Mouse (Mus musculus) heart, adult 8-10 months (tissue): ENCODE measurements around the gene Inava. TPM values are rescaled to one million over a fixed set of nuclear protein-coding genes. Genes with fewer than 3 reads are reported as not detected.
A peak's percentile ranks its signal among the peaks of the same experiment; 100 is the strongest.

ENCODE experiments used
- DNase-seq: peaks from one replicate; pipeline ENCODE4 v3.0.0; 2022; ENCODE audit warnings: low spot score
- total RNA-seq, 4 experiments: library from RNA; stranded (reverse); gene quantifications; 2 replicates each; pipeline ENCODE4 v1.2.4; 2022

The Inava gene
- total RNA-seq, 4 experiments from 2014 or later, result not detected

DNA sequence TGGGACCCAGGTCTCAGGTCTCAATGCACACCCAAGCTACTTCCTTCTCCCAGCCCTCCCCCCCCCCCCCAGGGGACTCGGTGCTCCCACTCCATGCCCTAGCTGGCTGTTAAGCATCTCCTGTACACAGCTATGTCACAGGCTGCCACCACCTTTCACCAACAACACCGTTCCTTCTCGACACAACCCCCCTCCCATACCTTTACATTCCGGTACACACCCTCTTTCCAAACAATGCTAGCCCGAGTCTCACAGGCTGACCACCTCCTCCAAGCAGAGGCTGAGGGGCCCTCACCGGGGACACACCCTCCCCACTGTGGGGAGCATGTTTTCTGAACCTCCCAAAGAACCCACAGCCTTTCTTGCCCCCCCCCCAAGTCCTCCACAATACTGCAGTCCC, 2.5 kb downstream of the Inava start:
- no peak for DNase-seq

DNA sequence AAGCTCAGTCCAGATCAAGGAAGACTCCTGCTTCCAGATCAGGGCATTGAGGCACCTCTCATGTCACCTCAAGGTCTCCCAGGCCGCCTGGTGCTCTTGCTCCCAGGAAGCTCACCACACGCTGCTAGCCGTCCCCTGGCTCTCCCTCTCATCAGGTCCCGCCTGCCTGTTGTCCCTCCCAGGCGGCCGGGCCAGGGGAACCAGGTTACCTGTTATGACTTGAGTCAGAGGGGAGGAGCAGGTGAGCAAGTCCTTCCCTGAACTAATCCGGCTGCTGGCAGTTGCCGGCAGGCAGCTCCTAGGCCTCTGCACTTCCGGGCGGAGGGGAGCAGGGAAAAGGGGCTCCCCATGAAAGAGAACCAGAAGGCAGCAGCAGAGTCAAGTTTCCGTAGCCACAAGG, 3.9 kb downstream of the Inava start:
- no peak for DNase-seq

DNA sequence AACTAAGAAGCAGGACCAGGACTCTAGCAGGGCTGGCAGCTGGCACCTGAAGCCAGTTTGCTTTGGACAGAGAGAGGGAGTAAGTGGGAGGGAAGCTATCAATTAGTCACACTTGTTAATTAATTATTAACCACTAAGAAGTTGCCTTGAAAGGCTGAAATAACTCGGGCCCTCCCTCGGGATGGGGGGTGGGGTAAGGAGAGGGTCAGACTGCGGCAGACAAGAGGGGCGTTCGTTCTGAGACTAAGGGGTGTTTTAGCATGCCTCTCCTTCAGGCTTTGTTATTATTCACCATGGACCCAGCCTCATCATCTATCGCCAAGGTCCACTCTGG, 5.1 kb downstream of the Inava start:
- DNase-seq, result no peak

DNA sequence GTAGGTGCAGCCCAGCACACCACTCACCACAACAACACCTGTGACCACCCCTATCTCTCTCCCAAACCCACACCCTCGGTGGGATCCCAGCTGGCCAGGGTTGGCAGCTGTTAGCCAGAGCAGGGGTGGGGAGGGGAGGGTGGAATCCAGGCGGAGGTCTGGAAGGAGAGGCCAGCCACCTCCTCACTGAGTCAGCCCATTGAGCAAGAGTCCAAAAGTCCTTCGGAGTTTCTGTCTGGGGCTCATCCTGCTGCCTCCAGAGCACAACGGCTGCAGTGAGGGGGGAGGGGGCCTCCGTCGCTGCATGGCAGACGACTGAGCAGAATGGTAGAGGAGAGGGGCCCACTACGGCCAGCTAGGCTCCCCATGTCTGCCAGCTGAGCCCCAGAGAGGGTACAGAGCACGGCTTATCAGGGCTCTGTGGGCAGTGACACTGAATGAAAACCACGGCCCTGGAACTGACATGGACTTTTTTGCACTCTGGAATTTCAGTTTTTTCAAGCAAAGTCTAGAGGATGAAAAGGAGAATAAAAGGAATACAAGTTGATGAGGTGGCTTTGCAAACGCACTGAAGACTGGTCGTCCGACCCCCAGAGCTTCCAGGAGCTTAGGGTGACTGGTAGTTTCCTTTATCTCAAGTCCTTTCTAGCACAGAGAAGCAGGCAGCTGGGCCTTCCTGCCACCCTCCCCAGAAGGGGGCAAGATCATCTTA, 5.6 kb downstream of the Inava start:
- peak; percentile 2 for DNase-seq

DNA sequence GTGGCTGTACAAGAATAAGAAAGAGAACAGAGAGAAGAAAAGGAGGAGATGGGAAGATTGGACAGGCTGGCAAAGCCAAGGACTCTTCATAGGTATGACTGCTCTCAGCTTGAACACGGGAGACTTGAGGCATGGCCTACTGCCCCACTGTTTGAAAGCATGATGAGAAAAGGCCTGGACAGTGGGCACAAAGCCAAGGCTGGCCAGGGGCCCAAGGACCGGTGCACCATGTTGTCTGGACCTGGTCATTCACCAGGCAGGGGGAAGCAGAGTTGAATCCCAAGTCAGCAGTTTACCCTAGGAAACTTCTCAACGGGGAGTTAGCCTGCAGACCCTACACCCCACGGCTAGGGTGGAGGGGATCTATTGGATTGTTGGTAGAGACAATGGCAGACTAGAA, 6.2 kb downstream of the Inava start:
- DNase-seq, result no peak

DNA sequence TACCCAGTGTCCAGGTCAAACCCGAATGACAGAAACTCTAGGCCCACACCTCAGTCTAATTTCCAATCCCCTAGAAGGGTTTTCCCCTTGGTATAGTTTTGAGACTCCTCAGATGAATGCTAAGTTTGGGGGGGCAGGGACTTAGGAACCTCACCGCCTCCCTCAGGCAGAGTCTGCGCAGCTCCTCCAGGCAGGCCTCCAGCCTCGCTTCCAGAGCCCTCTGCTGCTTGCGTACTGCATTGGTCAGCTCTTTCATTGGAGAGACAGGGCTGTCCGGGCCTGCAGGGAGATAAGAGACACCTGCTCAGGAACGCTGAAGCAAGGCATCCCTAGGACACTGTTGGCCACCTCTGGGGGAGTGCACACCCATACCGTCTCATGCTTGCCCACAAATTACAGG, 7.4 kb downstream of the Inava start:
- DNase-seq, result no peak

DNA sequence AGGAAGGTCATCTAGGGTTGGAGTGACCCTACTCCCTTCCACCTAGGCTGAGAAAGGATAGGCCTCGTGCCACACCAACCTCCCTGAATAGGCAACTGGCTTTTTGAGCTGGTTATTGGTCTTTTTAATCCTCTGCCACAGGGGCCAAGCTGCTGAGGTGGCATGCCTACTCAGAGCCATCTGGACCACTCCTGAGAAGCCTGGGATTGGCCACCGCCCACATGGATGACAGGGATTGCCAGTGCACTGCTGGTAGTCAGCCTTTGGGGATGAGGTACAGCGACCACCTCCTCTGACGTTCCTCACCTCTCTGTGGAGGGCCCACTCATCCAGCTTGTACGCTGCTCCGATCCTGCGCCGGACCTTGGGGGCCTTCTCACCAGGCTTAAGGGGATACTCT, 8.2 kb downstream of the Inava start:
- no peak for DNase-seq

DNA sequence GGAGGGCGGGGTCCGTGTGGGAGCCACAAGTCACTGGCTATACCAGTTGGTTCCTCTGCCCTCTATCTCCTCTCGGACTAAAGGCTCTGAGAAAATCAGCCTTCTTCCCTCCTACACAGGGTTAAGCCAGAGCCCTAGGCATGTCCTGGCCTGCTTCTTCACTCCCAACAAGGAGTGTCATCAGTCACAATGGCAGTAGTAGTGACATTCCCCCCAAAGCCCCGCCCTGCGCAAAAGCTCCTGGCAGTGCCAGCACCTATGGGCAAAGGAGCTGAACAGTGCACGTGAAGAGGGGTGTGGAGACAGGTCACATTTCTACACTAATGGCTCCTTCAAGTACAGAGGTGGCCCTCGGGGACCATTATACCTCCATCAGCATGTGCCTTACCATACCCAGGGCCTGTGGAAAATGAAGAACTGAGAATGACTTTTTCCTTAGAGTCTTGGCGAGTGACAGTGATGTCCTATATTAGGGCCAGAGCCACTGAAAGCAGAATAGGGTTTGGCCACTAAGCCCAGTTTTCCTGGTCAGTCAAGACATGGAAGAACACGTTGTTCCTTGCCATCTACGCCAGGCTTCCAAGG, 10.2 kb downstream of the Inava start:
- DNase-seq, result no peak

DNA sequence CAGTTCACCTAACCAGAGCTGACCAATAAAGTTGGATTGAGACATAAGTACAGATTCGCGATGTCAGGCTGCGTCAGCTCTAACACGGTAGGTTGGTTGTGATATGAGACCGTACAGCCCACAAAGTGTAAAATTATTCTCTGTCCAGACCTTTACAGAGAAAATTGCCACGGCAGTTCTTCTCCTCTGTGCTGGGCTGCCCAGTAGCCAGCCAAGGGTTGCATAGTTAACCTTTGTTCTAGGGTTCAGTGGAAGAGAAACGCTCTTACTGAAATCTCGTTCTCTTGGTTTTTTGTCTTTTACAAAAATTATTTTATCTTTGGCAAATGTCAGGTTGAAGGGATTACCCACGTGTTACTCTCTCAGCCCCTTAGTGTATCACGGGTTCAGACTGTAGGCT, 11.7 kb downstream of the Inava start:
- DNase-seq, result no peak

DNA sequence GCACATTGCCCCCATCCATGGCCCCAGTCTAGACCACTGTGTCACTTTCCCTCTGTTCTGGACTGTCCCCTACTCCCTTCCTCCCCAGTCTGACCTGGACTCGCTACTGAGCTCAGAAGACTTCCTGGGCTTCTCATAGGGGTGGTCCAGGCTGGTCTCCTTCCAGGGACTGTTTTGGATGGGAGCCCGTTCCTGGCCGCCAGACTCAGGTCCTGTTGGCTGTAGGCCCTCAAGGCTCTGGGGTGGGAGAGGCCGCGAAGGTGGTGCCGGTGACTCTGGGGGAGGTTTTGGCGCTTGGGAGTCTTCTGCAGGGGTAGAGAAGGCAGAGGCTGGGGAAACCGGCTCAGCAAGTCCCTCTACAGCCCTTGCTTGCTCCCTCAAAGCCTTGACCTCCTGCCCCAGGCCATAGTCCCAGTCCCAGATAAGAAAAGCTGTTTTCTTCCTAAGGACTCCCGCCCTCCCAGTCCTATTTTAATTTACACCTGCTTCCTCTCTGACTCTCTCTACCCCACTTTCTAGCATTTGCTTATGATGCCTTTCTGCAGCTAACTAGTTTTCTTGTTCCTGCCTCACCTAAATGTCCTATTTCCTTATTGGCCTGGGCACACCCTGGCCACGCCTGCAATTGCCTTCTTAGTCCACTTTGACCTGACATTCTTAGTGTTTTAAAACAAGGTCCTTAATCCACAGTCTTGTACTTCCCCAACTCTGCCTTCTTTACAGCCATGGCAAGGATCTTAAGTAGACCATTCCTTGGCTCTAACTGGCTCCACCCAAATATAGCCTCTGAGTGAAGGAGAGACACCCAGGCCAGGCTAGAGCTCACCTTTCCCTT, 13.8 kb downstream of the Inava start:
- DNase-seq, result no peak

DNA sequence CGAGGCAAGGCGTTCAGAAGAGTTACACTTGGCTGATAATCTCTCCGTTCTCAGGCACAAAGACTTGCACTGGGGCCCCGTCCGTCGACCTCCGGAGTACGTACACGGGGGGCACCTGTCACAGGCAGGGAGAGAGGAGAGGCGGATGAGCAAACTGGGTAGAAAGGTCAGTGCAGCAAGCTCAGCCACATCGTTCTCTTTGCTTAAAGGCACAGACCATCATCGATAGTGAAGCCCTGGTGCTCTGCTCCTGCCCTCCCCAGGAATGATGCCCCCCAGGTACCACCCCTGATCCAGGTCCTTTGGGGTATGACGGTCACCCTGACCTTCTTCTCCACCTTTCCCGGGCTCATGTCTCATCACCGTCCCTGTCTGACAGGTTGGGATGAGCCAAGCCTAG, 19.8 kb downstream of the Inava start:
- DNase-seq, result no peak

DNA sequence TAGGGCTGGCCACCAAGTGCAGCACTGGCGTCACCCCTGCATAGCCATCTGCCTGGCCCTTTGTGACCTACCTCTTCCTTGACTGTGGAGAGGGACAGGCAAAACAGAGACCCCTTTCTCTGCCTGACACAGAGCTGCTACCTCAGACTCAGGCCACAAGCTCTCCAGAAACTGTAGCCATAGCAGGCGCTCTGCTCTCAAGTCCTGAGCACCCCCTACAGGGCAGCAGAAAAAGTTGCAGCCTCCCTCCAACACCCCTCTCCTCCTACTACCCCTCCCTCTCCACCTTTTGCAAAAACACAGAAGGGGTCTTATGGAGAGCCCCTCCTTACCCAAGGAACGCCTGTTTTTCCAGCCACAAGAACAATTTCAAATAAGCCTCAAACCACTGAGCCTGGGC, 21.3 kb downstream of the Inava start, which contains the start of gene Mroh3:
TSS of gene Mroh3 (minus strand) at position 26 of the 400 bp plus-strand sequence.
- DNase-seq, result no peak

DNA sequence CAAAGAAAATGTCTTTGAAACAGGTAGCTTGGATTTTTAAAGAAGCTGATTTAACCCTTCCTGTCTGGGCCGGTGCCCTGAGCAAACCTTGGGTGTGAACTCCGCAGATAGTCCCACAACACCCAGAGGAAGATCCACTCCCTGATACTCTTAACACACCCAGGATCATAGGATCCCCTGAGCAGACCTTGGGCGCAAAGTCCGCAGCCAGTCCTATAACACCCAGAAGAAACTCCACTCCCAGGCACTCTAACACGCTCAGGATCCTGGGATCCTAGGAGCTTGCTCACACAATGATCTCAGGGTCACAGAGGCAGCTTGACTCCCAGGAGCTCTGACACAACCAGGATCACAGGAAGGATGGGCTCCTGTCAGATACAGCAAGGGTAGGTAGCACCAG, 44.0 kb downstream of the Inava start:
- DNase-seq, result no peak

DNA sequence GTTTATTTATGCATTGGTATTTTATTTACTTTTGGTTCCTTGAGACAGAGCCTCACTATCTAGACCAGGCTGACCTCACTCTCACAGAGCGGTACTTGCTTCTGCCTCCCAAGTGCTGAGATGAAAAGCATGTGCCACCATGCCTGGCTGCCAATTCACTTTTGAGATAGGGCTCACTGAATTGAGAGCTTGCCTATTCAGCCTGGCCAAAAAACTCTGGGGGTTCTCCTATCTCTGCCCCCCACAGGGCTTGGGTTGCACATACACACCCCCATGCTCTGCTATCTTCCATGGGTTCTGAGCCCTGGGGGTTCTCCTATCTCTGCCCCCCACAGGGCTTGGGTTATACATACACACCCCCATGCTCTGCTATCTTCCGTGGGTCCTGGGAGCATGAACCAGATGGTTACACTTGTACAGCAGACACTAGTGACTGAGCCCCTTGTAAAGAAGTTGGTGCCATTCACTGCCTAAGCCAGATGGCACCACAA, 54.5 kb downstream of the Inava start:
- no peak for DNase-seq

DNA sequence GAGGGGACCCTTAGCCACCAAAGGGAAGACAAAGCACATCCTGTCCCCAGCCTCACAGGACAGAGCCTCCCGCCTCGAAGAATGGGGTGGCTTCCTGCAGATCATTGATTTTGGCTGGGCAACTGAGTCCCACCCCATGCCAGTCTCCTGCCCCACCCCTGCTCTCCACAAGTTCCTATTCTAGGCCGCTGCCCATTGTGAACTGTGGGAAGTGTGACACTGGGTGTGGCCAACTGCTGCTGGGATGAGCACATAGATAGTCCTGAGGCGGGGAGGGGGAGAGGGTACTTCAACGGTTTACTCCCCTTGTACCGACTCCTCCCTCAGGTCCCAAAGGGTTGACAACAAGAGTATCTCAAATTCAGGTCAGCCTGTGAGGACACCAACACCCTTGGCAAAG, 55.3 kb downstream of the Inava start:
- peak; percentile 6 for DNase-seq

DNA sequence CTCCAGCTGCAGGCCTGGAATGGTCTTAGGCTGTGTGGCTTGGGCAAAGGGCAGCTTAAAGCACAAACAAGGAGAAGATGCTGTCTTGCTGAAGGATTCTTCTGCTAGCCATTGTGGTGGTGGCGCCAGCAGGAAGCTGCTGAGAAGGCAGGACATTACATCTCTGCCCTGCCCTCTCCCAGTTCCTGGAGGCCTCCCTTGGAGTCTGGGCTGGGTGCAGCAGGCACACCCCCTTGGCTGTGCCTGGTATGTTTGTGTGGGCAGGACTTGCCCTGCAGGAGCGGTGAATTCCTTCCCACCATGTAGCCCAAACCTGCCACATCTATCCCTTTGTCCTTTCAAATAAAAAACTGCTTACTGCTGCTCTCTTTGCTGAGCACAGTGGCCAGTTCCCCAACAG, 57.0 kb downstream of the Inava start:
- DNase-seq, result no peak

DNA sequence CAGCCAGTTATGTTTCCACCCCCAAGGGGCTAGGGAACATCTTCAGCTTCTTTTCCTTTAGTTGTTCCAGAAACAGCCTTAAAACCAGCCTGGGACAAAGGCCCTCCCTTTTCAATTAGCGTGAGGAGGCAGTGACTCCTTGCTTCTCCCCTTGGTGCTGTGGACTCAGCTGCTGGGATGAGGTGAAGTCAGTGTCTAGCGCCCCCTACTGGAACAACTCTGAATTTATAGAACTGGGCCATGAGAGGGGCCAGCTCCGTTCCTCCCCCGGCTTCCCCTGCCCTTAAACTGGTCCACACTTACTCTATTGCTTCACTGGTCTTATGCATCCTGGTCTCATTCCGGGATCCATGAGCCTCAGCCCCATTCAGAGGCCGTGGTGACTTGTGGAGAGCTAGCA, 58.9 kb downstream of the Inava start:
- no peak for DNase-seq

DNA sequence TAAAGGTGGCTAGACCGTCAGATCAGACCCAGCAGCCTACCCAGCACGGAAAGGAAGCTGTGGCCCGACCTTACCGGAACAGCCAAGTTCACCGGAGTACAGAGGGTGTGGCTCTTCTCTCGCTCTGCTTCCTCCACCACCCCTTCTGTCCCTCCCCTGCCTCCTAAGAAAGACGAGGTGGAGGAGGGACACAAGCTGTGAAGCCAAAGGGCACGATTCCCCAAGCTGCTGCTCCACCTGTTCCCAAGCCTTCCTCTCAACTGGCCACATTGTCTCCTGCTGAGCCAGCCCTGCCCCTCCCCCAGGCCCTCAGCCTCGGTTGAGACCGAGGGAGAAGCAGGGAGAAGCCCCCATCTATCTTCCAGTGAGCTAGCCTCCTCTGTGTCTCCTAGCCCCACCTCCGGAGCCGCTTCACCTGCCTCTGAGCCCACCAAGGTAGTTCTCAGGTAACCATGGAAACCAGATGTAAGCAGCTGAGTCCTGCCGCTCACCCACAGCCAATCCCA, 59.9 kb downstream of the Inava start:
- DNase-seq, result no peak

DNA sequence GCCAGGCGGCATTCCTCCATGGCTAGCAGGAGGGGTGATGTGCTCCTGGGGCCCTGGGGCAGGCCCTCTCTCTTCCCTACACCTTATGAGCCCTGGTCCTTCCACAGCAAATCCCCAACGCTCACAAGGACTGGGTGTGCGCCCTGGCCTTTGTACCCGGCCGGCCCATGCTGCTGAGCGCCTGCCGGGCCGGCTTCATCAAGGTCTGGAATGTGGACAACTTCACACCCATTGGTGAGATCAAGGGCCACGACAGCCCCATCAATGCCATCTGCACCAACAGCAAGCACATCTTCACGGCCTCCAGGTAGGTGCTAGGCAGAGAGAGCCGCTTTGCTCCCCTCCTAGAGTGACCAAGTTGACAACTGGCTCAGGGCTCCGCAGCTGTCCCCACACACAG, 61.4 kb downstream of the Inava start:
- no peak for DNase-seq

DNA sequence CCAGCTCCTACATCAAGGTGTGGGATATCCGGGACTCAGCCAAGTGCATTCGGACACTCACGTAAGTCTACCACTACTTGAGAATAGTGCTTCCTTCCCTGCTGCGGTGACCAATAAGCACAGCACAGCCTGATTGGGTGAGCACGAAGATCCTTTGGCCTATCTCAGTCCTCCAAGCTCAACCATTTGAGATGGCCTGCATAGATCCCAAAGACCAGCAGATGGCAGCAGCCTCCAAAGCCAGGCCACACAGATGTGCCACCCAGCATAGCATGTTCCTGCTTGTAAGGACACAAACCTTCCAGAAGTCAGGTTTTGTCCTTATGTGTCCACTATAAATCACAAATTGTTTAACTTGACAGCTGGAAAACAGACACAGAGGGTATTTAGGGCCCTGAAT, 64.0 kb downstream of the Inava start:
- DNase-seq, result peak; percentile 56

DNA sequence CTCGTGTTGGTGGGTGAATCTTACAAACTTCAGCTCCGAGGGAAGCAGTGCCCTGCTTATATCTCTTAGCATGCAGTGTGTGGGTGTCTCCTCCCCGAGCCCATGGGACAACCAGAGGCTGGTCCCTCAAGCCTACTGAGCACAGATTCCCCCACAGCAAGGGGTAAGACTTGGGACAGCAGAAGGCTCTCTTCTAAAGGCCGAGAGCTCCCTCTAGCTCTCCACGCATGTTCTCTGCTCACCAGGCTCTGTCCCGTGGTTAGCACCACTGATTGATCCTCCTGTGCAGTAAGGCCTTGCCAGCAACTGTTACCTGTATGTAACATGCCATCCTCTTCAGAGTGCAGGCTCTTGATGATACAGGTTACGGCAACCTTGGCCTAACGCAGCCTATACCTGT, 66.4 kb downstream of the Inava start:
- peak; percentile 11 for DNase-seq

DNA sequence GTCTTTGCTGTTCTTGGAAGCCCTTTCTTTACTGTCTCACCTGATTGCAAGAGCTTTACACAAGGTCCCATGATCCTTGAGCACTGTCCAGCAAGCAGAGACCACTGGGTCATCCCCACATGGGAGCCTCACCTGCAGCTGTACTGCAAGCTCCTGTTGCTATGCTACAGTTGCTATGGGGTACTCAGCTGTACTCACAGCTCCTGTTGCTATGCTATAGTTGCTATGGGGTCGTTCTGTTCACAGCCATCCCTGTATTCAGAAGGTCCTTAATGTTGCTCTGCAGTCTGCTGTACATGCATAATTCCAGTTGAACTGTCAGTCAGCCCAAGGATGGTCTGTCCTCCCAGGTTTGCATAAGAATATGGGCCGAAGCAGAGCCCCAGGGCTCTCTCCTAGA, 68.6 kb downstream of the Inava start:
- DNase-seq, result no peak
